Mouse (Mus musculus): ENCODE data around the gene Scube3.

Gene Scube3

DNA sequence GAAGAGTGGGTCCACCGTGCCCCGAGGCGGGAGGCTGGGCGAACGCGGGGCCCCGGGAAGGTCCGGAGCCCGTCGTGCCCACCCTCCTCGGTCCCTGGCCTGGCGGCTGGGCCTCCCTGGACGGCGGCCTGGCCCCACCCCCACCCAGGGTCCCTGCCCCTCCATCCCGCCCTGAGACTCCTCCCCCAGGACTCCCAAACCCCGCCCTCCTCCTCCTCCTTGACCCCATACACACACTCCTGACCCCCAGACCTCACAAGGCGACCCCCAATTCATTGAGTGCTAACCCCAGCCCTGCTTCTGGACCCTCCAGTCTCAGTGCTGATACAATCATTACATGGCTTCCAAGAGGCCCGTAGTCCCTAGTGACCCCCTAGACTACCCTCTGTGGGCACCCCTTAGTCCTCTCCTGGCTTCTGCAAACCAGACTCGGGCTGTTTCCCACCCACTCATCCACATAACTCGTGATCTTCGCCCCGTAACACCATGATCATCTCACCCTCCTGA is 35.7 kb downstream of the Scube3 start:
- DNase-seq (ENCODE audit: low spot score) = peak; percentile 44

DNA sequence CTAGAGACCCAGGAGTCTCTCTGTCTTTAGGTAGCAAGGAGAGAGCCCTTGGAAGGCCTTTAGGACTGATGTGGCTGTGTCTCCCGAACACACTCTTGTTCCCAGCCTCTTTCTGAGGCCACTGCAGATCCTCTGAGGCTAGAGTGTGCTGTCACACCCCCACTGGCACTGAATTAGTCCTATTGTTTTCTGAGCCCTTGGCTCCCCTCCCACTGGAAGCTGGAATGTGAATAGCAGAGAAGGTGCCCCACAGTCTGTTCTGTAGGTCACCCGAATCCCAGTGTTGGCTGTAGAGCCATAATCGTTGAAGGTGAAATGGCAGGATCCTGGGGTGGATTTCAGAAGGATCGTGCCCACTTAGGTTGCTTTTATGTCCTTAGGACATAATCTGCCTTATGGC is 38.4 kb downstream of the Scube3 start:
- no peak for DNase-seq (ENCODE audit: low spot score)

DNA sequence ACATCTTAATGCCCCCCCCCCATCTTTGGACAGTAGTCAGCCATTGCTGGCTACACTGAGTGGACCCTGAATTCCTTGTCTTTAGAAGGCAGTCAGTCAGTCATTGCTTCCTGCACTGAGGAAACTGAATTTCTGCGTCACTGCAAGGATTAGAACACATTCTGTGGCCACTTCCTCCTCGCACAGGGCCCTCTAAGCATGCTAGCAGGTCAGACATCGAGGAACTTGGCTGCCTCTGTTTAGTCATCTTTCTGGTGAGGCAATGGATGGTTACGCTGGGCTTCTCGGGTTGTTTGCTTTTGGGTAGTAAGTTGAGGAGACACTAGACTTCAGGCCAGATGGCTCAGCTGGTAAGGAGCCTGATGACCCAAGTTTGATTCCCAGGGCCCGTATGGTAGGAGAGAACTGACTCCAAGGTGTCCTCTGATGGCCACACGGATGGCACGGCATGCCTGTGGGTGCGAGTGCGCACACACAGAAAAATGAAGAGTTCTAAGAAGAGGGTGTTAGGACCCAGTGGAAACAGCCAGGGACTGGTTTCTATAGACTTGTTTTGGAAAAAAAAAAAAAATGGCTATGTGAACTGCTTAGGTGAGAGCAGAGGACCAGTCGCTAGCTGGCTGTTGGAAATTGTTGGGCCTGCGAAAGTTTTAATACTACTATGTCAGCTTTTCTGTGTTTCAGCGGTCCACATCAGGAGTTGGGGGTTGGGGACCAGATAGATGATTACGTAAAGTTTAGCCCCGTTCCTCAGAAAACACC is 39.0 kb downstream of the Scube3 start:
- DNase-seq (ENCODE audit: low spot score) = no peak

DNA sequence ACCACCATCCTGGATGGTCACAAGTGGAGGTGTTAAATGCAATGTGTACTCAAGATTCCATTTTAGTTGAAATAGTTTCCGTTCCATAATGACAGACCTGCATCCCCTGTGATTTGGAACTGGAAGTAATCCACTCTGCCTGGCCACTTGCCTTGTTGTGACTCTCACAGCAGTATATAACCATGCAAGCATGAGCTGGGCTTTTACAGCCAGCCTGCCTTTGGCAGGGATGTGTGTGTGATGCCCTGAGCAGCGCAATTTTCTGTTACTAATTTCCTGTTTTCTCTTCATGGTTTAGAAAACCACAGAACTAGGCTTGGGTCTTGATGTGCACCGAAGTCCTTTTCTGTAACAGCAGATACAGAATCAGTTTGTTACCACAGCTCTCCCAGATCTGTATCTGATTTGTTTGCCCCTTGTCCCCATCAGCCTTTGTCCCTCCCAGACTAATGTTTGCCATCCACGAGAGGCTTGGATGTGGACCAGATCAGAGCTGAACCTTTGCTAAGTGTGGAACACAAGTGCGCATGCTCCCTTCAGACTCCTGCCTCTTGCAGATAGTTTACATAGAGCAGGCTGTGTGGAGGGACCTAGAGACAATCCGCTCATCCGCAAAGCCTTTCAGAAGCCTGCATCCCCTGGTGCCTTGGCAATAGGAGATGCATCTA is 43.2 kb downstream of the Scube3 start:
- DNase-seq (ENCODE audit: low spot score) = no peak

DNA sequence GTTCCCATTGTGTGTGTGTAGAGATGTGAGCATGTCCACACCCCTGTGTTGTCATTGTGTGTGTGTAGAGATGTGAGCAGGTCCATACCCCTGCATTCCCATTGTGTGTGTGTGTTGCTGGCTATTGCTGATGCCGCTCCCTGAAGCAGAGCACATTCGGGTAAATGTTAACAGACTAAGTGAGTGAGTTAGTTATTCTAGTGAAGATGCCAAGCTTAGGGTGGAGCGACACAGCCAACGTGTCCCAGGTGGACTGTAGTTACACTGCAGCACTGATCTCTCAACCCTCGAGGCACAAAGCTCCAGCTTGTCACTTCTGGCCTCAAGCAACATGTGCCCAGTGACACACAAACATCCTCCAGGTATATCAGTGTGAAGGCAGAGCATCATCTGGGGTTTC is 46.4 kb downstream of the Scube3 start:
- no peak for DNase-seq (ENCODE audit: low spot score)

DNA sequence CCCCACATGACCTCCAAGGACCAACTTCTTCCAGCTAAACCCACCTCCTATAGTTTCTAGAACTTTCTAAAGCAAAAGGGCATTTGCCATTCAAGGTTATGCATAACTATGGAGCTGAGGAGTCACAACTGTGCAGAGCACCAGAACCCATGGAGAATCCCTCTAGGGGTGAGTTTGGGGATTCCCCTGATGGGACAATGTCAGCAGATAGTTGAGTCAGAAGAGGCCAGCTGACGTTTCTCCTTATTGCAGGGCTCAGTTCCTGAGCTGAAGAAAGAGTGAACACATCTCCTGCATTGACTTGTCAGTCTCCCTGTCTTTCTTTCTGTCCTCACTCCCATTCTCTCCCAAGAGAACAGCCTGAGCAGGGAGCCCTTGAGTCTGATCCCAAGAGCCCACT is 50.8 kb downstream of the Scube3 start:
- no peak for DNase-seq (ENCODE audit: low spot score)

DNA sequence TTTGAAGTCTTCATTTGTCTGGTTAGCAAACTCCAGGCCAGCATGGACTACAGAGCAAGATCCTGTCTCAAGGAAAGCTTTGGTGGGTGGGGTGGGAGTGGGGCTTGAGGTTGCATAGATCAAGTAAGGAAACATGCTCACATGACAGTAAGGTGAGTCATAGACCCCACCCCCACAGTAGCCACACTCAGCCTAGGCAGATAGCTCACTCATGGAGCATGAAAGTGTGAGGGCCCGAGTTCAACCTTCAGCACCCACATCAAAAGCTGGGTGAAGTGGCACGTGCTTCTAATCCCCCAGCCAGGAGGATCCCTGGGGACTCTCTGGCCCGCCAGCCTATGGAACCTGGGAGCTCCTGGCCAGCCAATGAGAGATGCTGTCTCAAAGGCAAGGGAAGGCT is 51.6 kb downstream of the Scube3 start:
- DNase-seq (ENCODE audit: low spot score) = no peak

DNA sequence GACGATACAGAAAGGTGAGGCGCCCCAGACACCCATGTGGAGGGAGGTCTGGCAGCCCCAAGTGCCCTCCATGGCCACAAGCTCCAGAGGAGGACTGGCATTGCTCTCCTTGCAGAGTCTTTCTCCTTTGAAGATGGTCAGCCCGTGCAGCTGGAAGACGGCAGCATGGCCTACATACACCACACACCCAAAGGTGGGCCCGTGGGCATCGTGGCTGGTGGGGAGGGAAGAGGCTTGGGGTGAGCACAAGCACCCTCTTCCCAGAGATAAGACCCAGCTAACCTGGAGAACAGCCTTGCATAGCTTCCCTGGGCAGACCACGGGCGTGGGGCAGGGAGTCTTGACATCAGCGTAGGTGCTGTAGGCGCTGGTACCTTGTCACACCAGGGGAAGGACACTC is 53.1 kb downstream of the Scube3 start:
- no peak for DNase-seq (ENCODE audit: low spot score)

DNA sequence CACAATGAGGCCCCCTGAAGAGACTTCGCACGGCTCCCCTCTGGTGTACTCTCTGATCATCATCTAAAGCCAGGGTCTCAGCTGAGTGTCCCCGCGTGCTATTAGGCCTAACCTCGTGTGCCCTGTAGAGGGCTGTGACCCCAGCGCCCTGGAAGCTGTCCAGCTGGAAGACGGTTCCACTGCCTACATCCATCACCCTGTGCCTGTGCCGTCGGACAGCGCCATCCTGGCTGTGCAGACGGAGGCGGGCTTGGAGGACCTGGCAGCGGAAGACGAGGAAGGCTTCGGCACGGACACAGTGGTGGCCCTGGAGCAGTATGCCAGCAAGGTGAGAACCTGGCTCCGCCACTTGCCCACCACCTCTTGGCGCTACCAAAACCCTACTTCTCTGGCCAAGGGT is 55.7 kb downstream of the Scube3 start:
- no peak for DNase-seq (ENCODE audit: low spot score)

DNA sequence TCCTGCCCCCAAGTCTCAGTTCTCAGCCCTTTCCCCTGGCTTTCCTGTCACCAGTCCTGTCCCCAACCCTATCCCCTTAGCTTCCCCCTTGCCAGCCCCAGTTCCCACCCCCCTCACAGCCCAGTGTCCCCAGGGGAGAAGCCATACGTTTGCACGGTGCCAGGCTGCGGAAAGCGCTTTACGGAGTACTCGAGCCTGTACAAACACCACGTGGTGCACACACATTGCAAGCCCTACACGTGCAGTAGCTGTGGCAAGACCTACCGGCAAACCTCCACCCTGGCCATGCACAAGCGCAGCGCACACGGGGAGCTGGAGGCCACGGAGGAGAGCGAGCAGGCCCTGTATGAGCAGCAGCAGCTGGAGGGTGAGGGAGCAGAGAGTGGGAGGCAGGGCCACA is 60.0 kb downstream of the Scube3 start:
- no peak for DNase-seq (ENCODE audit: low spot score)

DNA sequence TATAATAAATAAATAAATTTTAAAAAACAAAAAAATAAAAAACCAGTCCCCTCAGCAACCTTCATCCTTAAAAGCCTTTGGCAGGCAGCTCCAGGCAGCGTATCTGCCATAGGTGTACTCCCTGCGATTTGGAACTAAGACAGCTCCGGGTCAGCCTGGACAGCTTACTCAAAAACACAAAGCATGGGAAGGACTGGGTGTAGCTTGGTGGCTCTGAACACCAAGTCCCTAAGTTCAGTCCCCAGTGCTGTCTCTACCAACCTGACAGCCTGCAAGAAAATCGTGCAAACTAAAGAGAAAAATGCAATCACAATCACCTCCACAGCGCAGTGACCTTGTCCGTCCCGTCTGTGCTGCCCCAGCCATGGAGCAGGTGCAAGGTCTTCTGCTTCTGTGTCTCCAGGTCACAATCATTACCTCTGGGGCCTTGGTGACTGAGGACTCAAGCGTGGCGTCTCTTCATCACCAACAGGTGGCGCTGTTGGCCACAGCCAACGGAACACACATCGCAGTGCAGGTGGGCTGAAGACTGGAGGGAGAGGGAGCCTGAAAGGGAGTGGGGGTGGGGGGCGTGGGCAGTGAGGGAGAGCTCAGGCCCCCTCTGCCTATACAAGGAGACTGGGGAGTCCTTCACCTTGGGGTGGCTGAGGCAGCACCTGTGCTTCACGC is 62.2 kb downstream of the Scube3 start:
- peak; percentile 46 for DNase-seq (ENCODE audit: low spot score)

DNA sequence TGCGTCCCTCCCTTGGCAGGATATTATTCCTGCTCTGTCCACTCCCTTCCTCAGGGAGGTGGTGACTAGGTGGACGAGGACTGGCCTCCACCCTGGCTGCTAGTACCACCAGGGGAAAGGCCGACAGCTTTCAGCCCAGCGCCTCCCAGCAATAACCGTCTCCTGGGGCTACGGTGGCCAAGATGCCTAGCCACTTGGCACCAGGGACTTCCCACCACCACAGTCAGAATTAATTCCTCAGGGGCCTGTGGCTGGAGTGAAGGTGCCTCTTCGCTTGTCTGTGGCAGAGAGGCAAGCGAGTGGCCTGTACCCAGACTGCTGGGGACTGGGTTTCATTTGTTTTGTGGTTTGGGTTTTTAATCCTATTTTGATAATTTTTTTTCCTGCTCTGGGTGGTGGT is 63.5 kb downstream of the Scube3 start:
- no peak for DNase-seq (ENCODE audit: low spot score)

DNA sequence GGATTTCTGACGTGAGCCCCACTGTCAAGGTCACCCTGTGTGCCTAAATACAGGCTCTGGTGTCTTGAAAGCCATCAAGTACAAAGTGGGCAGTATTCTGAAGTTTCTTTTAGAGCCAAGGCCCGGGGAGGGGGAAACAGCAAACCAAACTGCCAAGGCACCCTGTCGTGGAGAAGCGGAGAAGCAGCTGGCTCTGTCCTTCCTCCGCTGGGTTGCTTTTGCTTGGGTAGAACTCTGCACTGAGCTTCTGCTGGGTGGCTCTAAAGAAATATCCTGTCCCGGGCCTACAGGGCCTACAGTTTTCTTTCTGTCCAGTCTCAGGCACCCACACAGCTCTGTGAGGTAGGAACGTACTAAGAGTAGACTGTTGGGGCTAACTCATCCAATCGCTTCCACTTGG is 65.2 kb downstream of the Scube3 start:
- DNase-seq (ENCODE audit: low spot score) = no peak

DNA sequence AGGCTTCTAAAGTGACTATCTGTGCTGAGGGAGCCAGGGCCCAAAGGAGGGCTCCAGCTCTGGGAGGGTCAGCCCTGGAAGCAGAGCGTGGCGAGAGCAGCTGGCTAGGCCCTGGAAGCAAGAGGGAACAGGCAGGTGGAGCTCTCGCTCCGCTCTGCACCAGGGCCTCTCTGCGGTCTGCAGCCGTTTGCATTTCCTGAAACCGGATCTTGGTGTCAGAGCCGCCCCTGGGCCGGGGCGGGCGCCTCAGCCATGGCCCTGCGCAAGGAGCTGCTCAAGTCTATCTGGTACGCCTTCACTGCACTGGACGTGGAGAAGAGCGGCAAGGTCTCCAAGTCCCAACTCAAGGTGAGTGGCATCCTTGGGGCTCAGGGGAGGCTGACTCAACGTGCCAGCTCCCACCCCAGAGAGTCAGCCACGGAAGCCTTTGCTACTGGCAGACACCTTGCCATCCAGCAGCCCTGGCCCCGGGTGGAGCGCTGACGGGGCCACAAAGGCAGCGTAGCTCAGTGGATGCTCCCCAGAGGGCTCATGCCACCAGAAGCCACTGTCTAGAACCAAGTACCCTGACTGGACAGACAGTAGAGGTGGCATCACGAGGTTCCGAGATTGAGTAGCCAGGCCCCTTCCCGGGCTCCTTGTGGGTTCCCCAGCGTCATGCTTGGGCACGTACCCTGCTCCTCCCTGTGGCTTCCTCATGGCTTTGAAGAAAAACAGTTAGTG is 65.8 kb downstream of the Scube3 start, which contains the start of gene Def6:
TSS of gene Def6 (plus strand) at position 188 of the 723 bp plus-strand sequence.
- DNase-seq (ENCODE audit: low spot score) = no peak

DNA sequence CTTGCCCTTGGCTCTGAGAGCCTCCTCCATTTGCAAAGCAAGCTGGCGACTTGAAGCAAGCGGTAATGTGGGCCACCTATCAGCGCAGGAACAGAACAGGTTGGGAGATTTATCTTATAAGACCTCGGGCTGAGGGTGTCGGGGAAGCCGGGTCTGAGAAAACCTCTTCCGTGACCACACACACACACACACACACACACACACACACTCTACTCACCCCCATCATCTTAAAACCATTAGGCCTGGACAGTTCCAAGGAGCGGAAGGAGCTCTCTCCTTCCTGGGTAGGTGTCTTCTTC is 66.3 kb downstream of the Scube3 start:
- DNase-seq (ENCODE audit: low spot score) = no peak

DNA sequence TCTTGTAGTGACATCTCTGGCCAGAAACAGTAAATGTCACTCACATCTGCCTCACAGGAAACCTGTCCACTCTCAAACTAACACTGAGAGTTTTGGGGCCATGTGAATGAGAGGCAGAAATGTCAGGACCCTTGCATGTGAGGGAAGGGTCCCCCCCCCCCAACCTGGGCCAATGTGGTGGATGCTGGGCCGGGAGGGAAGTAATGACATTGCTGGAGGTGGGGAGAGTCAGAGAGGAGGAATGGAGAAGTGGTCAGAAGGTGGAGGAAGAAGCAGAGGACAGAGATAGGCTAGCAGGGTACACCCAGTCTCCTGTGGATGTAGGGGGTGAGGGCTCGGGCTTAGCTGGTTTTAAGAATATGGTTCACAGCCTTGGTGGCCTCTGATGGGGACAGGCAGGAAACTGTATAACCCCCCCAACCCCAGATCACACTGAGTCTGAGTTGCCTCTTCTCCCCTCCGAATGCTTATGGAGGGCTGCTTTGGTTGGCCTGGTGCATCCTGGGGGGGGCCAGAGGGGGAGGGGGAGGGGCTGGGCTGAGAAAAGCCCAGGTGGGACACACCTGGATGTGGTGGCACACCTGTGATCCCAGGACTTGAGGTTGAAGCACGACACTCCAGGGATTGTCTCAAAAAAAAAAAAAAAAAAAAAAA is 67.6 kb downstream of the Scube3 start:
- no peak for DNase-seq (ENCODE audit: low spot score)

DNA sequence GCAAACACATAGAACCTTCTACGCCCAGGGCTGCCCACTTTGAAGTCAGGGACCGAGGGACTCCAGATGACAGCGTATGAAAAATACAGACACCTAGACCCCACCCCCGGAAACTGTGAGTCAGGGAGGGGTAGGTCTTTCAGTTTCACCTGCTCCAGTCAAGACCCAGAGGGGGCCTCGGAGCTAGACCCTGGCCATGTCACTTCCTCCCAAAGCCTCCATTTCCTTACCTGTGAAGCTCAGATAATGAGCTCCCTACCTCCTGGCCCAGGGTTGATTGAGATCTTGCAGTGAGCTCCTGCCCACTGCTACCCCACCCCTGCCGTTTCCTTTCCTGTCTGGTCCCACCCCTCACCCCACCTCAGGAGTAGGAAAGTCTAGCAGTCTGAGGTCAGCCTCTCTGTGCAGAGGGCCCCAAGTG is 70.0 kb downstream of the Scube3 start:
- DNase-seq (ENCODE audit: low spot score) = no peak

DNA sequence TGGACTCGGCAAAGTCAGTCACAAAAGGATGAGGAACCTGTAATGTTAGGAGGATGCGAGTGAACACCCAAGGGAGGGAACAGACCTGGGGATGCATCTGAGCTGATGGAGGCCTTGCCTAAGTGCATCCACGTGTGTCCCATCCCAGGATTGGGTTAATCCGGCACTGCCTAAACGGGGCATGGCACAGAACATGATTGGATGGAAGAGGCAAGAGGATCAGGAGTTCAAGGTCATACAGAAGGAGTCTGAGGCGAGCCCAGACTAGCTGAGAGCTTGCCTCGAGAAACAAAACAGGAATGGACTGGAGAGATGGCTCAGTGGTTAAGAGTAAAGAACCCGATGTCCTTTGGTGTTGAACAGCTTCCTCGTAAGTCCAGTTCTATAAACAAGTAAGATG is 70.5 kb downstream of the Scube3 start:
- no peak for DNase-seq (ENCODE audit: low spot score)

DNA sequence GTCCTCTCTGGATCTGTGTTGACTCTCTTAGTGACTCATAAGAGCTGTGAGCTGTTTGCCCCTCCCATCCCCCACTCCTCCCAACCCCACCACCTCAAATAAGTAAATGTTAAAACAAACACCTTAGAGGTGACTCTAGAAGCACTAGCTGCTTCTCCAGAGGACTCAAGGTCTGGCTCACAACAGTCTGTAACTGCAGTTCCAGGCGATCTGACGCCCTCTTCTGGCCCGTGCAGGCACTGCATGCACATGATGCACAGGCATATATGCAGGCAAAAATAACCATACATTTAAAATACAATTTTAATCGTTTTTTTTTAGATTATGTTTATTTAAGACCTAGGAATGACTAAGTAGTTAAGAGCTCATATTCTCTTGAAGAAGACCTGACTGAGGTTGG is 71.3 kb downstream of the Scube3 start:
- DNase-seq (ENCODE audit: low spot score) = no peak

DNA sequence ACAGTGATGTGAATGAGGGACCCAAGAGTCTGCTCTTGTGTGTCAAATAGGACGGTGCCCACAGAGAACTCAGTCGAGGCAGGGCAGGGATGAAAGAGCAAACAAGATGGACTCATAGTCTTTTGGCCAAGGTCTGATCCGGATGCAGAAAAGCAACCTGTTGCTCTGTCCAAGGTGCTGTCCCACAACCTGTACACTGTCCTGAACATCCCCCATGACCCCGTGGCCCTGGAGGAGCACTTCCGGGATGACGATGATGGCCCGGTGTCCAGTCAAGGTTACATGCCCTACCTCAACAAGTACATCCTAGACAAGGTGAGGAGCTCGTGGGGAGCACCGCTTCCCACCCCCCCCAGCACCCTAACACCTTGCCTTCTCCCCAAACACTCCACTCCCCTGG is 74.8 kb downstream of the Scube3 start:
- no peak for DNase-seq (ENCODE audit: low spot score)

DNA sequence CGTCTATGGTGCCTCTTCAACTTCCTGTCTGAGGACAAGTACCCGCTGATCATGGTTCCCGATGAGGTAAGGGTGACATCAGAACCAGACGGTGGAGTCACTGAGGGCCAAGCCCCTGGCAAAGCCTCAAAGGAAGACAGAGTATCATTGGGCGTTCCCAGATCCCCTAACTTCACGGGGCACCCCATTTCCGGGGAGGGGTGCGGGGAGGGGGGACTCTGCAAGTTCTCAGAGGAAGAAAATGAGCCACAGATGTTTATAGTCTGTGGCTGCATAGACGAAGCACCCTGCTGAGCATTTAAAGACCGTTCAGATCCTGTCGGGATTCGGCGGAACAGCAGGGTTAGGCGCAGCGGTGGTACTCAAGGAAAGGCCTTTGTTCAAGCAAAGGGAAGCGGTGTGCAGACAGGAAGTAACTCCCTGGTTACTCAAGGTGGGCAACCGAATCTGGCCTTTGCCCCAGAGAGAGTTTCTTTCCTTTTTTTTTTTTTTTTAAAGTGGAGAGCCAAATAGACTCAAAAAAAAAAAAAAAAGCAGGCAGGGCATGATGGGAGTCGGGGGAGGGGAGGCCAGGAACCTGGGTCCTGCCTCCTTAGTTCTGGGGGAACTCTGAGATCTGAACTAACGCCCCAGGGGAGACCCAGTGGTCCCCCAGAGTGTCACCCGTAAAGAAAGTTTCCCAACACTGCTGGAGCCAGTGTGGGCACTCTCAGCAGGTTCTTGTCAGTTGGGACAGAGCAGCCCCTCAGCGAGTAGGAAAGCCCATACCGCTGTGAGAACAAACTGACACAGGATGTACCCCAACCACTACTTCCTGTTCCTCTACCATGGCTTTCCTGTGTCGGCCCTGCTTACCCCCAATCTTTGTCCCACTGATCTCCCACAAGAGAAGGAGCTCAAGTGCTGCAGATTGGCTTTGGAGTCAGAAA is 76.0 kb downstream of the Scube3 start:
- DNase-seq (ENCODE audit: low spot score) = no peak

All from adipocyte (in vitro differentiated cells).